Mouse (Mus musculus) heart, embryonic 15.5 days (tissue): ENCODE measurements around the gene Def8. TPM values are rescaled to one million over a fixed set of nuclear protein-coding genes. Genes with fewer than 3 reads are reported as not detected.
"Not testable (repeated sequence)": the region's sequence is repeated elsewhere in the genome, so short reads cannot be mapped to it uniquely, and the experiment has no call there.

Experiments used
- ATAC-seq: fragments of 200-750 bp; cut with Nextera tagmentation; replicated peaks from 2 replicates; pipeline ENCODE4 v1.8.0; 2017; ENCODE audit warnings: low read depth, moderate TSS enrichment; ENCODE audit not compliant: insufficient number of reproducible peaks, insufficient read depth, low FRiP score
- H3K27ac ChIP-seq: fragments of 300-500 bp; sonication (generic); 2 replicates; pipeline ENCODE4 v1.5.1; 2015; ENCODE audit warnings: mild to moderate bottlenecking, inconsistent platforms
- H3K27me3 ChIP-seq: fragments of 300-500 bp; sonication (generic); 2 replicates; pipeline ENCODE4 v1.6.1; 2015; ENCODE audit warnings: inconsistent platforms
- H3K36me3 ChIP-seq: fragments of 300-500 bp; sonication (generic); 2 replicates; pipeline ENCODE4 v1.6.1; 2015; ENCODE audit warnings: mild to moderate bottlenecking, inconsistent platforms
- H3K4me1 ChIP-seq: fragments of 300-500 bp; sonication (generic); replicated peaks from 2 replicates; pipeline ENCODE4 v1.6.1; 2015; ENCODE audit warnings: inconsistent platforms
- H3K4me2 ChIP-seq: fragments of 300-500 bp; sonication (generic); 2 replicates; pipeline ENCODE4 v1.6.1; 2015; ENCODE audit warnings: inconsistent platforms, mild to moderate bottlenecking, moderate library complexity
- H3K4me3 ChIP-seq: fragments of 300-500 bp; sonication (generic); 2 replicates; pipeline ENCODE4 v1.5.1; 2015; ENCODE audit warnings: mild to moderate bottlenecking, inconsistent platforms
- H3K9ac ChIP-seq: fragments of 300-500 bp; sonication (generic); 2 replicates; pipeline ENCODE4 v1.6.1; 2015; ENCODE audit warnings: mild to moderate bottlenecking, inconsistent platforms
- H3K9me3 ChIP-seq: fragments of 300-500 bp; sonication (generic); replicated peaks from 2 replicates; pipeline ENCODE4 v1.6.1; 2016; ENCODE audit warnings: inconsistent platforms
- WGBS: fragments of 180-500 bp; shearing (Covaris S2); methylation state at CpG from one replicate; pipeline ENCODE4 v1.1.7; 2015; ENCODE audit warnings: mixed read lengths; 5-methylcytosine and 5-hydroxymethylcytosine counted together
- polyA plus RNA-seq: library from polyadenylated mRNA; unstranded; fragments of >200 nt; fragmentation: Nextera tagmentation; extraction: Ambion mirVana; gene quantifications from 2 replicates; pipeline ENCODE4 v1.2.1, GENCODE M21; 2015

The Def8 gene
- polyA plus RNA-seq, 1 experiment from 2014 or later = 25.7 TPM

GRCm38 (mm10) chr8:123414997-123415696 lies 8.2 kb upstream of the Def8 start:
- ATAC-seq, H3K9me3 ChIP-seq, H3K27ac ChIP-seq, H3K36me3 ChIP-seq, H3K9ac ChIP-seq, H3K4me2 ChIP-seq, H3K4me3 ChIP-seq: not testable (repeated sequence)
- 76% methylated on average over 5 of the region's 5 CpGs for WGBS
- Histone ChIP-seq H3K4me1 (peaks cover 17% of the 10 kb centered on the region), H3K27me3 (peaks cover 41% of the 10 kb centered on the region)

GRCm38 (mm10) chr8:123415967-123416943 lies 7.1 kb upstream of the Def8 start:
- no peak for ATAC-seq
- Histone ChIP-seq H3K27me3 (peaks cover 31% of the 10 kb centered on the region), H3K4me1 (peaks cover 9% of the 10 kb centered on the region), H3K9ac (no peak overlapping the region), H3K27ac (no peak overlapping the region), H3K4me2 (no peak overlapping the region), H3K9me3 (no peaks in the 10 kb centered on the region), H3K4me3 (no peak overlapping the region), H3K36me3 (no peaks in the 10 kb centered on the region)
- 46% methylated on average over 8 of the region's 8 CpGs for WGBS

GRCm38 (mm10) chr8:123416944-123417555 lies 6.3 kb upstream of the Def8 start:
- H3K27ac ChIP-seq = no peak overlapping the region
- 74% methylated on average over 8 of the region's 8 CpGs for WGBS
- no peak for ATAC-seq

GRCm38 (mm10) chr8:123419711-123420110 lies 3.6 kb upstream of the Def8 start:
- peaks cover 4% of the 10 kb centered on the region; the same call in 1 of the 2 replicates for H3K4me1 ChIP-seq
- no peaks in the 10 kb centered on the region for H3K36me3 ChIP-seq
- H3K9me3 ChIP-seq = no peaks in the 10 kb centered on the region
- H3K4me3 ChIP-seq = no peak overlapping the region
- H3K27ac ChIP-seq = no peak overlapping the region
- no peak overlapping the region for H3K9ac ChIP-seq
- WGBS = 84% methylated on average over 4 of the region's 4 CpGs
- H3K4me2 ChIP-seq = no peak overlapping the region
- H3K27me3 ChIP-seq = peaks cover 3% of the 10 kb centered on the region; the same call in 1 of the 2 replicates
- no peak for ATAC-seq

More at GRCm38 (mm10) chr8:123416944-123417555, 6.3 kb upstream of the Def8 start:
- Histone ChIP-seq H3K27me3 (peaks cover 26% of the 10 kb centered on the region), H3K4me2 (no peak overlapping the region), H3K9ac (no peak overlapping the region), H3K4me3 (no peak overlapping the region), H3K9me3 (no peaks in the 10 kb centered on the region), H3K36me3 (no peaks in the 10 kb centered on the region), H3K4me1 (peaks cover 2% of the 10 kb centered on the region)

- Histone ChIP-seq H3K27ac (no peak overlapping the region), H3K4me1 (peaks cover 4% of the 10 kb centered on the region; the same call in 1 of the 2 replicates), H3K36me3 (no peaks in the 10 kb centered on the region), H3K4me2 (no peak overlapping the region), H3K4me3 (no peak overlapping the region), H3K9me3 (no peaks in the 10 kb centered on the region), H3K9ac (no peak overlapping the region), H3K27me3 (peaks cover 3% of the 10 kb centered on the region; the same call in 1 of the 2 replicates)
- ATAC-seq = no peak
- 88% methylated on average over 34 of the region's 34 CpGs for WGBS
These were observed 2.6 kb upstream of the Def8 start for GRCm38 (mm10) chr8:123420525-123421281.

GRCm38 (mm10) chr8:123421325-123421724 lies 2.0 kb upstream of the Def8 start:
- H3K9me3 ChIP-seq = no peaks in the 10 kb centered on the region
- H3K36me3 ChIP-seq = no peaks in the 10 kb centered on the region
- 85% methylated on average over 19 of the region's 19 CpGs for WGBS
- no peak overlapping the region for H3K4me2 ChIP-seq
- peaks cover 3% of the 10 kb centered on the region; the same call in 1 of the 2 replicates for H3K27me3 ChIP-seq
- no peak overlapping the region for H3K27ac ChIP-seq
- H3K4me1 ChIP-seq = peaks cover 4% of the 10 kb centered on the region; the same call in 1 of the 2 replicates
- no peak overlapping the region for H3K4me3 ChIP-seq
- no peak overlapping the region for H3K9ac ChIP-seq
- ATAC-seq = no peak

GRCm38 (mm10) chr8:123422056-123422780 lies 1.1 kb upstream of the Def8 start:
- Histone ChIP-seq H3K4me2 (peak overlapping the region; percentile 61), H3K9me3 (peaks cover 4% of the 10 kb centered on the region), H3K4me3 (peak overlapping the region; percentile 39), H3K27me3 (peaks cover 3% of the 10 kb centered on the region; the same call in 1 of the 2 replicates), H3K36me3 (no peaks in the 10 kb centered on the region), H3K4me1 (peaks cover 4% of the 10 kb centered on the region; the same call in 1 of the 2 replicates), H3K27ac (no peak overlapping the region), H3K9ac (0 out of 2 replicates have a peak overlapping the region, but pooled peaks have one; percentile 10)
- 5% methylated on average over 17 of the region's 17 CpGs for WGBS
- ATAC-seq = peak; percentile 43; the same call in 1 of the 2 replicates

- Histone ChIP-seq H3K27ac (no peak overlapping the region), H3K27me3 (peaks cover 3% of the 10 kb centered on the region; the same call in 1 of the 2 replicates), H3K9me3 (peaks cover 9% of the 10 kb centered on the region), H3K36me3 (no peaks in the 10 kb centered on the region), H3K4me1 (peaks cover 4% of the 10 kb centered on the region; the same call in 1 of the 2 replicates), H3K4me3 (no peak overlapping the region), H3K9ac (no peak overlapping the region), H3K4me2 (peak overlapping the region; percentile 61)
- 15% methylated on average over 3 of the region's 3 CpGs for WGBS
- ATAC-seq = 0 out of 2 replicates have a peak, but pooled peaks have one; percentile 18
These were observed 557 bp upstream of the Def8 start for GRCm38 (mm10) chr8:123422781-123423159.

GRCm38 (mm10) chr8:123426511-123427509 lies 3.5 kb downstream of the Def8 start:
- Histone ChIP-seq H3K27me3 (no peaks in the 10 kb centered on the region; the same call in 1 of the 2 replicates), H3K9ac (no peak overlapping the region), H3K27ac (no peak overlapping the region), H3K9me3 (peaks cover 25% of the 10 kb centered on the region), H3K4me1 (peaks cover 4% of the 10 kb centered on the region; the same call in 1 of the 2 replicates), H3K36me3 (no peaks in the 10 kb centered on the region), H3K4me3 (no peak overlapping the region), H3K4me2 (no peak overlapping the region)
- ATAC-seq = no peak
- WGBS = 93% methylated on average over 27 of the region's 27 CpGs
